Mouse (Mus musculus): Measurements from ENCODE around the gene Snhg11. TPM values are rescaled to one million over a fixed set of nuclear protein-coding genes. Genes with fewer than 3 reads are reported as not detected.

The Snhg11 gene
- 6.1 and 6.2 TPM in 2 replicates for polyA plus RNA-seq (2015; fragmentation: Nextera tagmentation; extraction: Ambion mirVana)

DNA sequence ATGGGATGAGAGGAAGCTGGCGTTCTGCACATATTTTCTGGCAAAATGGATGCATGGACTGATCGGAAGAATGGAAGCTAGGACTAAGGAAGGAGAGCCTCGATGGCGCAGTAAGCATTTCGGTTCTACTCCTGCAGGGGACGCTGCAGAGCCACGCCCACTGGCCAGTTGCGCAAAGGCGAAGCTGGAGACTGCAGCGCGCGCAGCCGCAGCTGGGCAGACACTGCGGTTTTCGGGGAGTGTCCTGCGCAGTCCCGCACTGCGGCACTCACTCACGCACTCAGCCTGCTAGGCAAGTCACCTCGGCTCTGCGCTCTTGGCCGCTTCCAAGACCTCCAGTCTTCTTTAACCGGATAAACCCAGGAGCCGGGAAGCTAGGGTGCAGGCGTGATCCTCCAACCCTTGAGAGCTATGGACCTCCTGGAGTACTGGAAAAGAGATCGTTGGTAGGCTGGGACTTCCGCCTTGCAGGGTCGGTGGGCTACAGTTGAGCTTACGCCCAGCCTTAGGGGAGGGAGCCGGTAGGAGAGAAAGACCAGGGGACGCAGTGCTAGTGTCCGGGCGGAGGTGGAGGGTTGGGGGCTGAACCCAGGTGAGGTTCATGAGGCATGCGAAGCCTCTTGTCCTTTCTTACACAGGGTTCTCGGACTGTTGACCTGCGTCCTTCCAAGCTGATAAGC is at the start of gene Snhg11:
Gene Snhg11 (plus strand): TSS at position 196 of the 680 bp plus-strand sequence.
- peak; percentile 70 for TF ChIP-seq CTCF (IDR thresholded peaks at IDR 0.05)
- no peak for TF ChIP-seq EP300 (IDR thresholded peaks at IDR 0.05)
- peak within 1 kb of the TSS; percentile 48 for H3K4me2 ChIP-seq (replicated peaks; ENCODE audit: low read depth, low read length)
- H3K27ac ChIP-seq (ENCODE audit: low read length): no peak within 1 kb of the TSS
- ATAC-seq (peak; percentile 18; the same call in 1 of the 2 replicates), DNase-seq (ENCODE audit: low spot score) (peak; percentile 68)
- H3K9me3 ChIP-seq (ENCODE audit: low read length): no peaks in the 10 kb centered on the region
- H3K4me3 ChIP-seq (ENCODE audit: low read depth, low read length): peak within 1 kb of the TSS; percentile 16; the same call in 1 of the 2 replicates
- no peak within 1 kb of the TSS for H3K9ac ChIP-seq (replicated peaks; ENCODE audit: low read depth)
- H3K27me3 ChIP-seq (replicated peaks; ENCODE audit: insufficient read depth, low read length): peaks cover 6% of the 10 kb centered on the region; the same call in 1 of the 2 replicates
- H3K4me1 ChIP-seq (ENCODE audit: insufficient read depth, low read depth, low read length): peaks cover 4% of the 10 kb centered on the region; the same call in 1 of the 2 replicates
- under 1% methylated on average over 36 of the region's 36 CpGs for WGBS
- no peaks in the 10 kb centered on the region for H3K36me3 ChIP-seq (ENCODE audit: insufficient read depth, low read length)

DNA sequence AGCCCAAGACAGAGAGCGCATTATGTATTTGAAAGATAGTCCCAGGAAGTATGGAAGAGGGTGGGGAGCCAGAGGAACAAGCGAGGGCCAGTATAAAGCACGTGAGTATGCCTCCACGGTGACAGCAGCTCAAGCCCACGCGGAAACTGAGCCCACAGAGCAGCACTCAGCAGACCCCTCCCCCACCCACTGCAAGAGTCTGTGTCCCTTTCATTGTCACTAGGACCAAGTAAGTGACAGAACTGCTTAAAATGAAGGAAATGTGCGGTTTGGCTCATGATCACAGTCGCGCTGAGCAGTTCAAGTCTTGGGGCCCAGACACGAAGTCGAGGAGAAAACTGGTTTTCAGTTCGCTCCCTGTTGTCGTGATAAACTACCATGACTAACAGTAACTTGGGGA is 41.1 kb upstream of the Snhg11 start:
- Histone ChIP-seq H3K4me2 (replicated peaks; ENCODE audit: low read depth, low read length) (no peak overlapping the region), H3K27me3 (replicated peaks; ENCODE audit: insufficient read depth, low read length) (no peaks in the 10 kb centered on the region), H3K27ac (ENCODE audit: low read length) (no peak overlapping the region), H3K9me3 (ENCODE audit: low read length) (no peaks in the 10 kb centered on the region), H3K4me3 (ENCODE audit: low read depth, low read length) (no peak overlapping the region), H3K4me1 (ENCODE audit: insufficient read depth, low read depth, low read length) (no peaks in the 10 kb centered on the region), H3K36me3 (ENCODE audit: insufficient read depth, low read length) (no peaks in the 10 kb centered on the region), H3K9ac (replicated peaks; ENCODE audit: low read depth) (no peak overlapping the region)
- DNase-seq (ENCODE audit: low spot score): no peak
- no peak for TF ChIP-seq EP300 (IDR thresholded peaks at IDR 0.05)
- TF ChIP-seq CTCF (IDR thresholded peaks at IDR 0.05): no peak
- no peak for ATAC-seq
- WGBS: 81% methylated on average over 13 of the region's 13 CpGs

DNA sequence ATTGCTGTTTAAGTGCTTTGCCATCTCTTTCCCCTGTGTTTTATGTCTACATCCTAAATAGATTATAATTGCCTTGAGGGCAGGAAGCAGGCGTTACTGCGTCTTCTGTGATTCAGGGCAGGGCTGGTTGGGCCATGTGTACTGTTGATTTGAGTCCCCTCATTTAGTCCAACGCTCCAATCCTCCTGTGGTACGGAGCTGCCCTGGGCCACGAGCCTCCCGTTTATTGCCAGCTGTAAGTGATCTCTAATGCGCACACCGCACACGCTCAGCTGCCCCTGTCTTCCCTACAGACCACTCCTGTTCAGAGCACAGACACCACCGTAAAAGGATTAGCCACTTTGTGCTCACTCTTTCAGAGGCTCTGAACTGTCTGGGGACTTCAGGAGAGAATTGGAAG is 37.7 kb upstream of the Snhg11 start:
- H3K9ac ChIP-seq (replicated peaks; ENCODE audit: low read depth): no peak overlapping the region
- no peak overlapping the region for H3K4me2 ChIP-seq (replicated peaks; ENCODE audit: low read depth, low read length)
- no peaks in the 10 kb centered on the region for H3K4me1 ChIP-seq (ENCODE audit: insufficient read depth, low read depth, low read length)
- no peak overlapping the region for H3K4me3 ChIP-seq (ENCODE audit: low read depth, low read length)
- no peaks in the 10 kb centered on the region for H3K36me3 ChIP-seq (ENCODE audit: insufficient read depth, low read length)
- TF ChIP-seq EP300 (IDR thresholded peaks at IDR 0.05): no peak
- no peak for TF ChIP-seq CTCF (IDR thresholded peaks at IDR 0.05)
- H3K27me3 ChIP-seq (replicated peaks; ENCODE audit: insufficient read depth, low read length): no peaks in the 10 kb centered on the region
- H3K9me3 ChIP-seq (ENCODE audit: low read length): no peaks in the 10 kb centered on the region
- H3K27ac ChIP-seq (ENCODE audit: low read length): no peak overlapping the region
- DNase-seq (ENCODE audit: low spot score) (no peak), ATAC-seq (no peak)
- whole genome bisulfite sequencing: 75% methylated on average over 10 of the region's 10 CpGs

DNA sequence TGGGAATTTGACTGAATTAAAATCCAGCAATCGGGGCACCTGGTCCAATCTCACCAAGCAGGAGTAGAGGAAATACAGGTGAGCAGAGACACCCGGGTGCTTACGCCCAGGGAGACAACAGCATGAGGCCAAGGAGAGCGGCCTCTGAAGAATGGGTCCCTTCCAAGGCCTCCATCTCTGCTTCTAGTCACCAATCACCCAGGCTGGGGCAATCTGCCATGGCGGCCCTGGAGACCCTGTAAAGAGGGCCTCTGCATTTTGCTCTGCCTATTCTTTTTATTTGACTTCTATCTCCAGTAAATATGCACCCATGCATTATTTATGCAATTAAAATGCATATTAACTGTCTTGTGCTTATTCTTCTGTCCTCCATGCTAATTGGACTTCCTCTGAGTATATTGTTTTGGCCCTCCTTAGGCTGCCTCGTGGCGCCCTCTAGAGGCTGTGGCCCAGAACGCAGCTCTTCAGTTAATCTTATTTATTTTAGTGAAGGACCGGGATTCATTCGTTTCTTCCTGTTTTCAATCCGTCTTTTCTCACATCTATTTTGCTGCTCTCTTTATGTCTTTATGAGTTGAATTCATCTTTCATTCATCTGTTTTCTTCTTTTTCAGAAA is 35.4 kb upstream of the Snhg11 start:
- WGBS: 36% methylated on average over 11 of the region's 11 CpGs
- H3K9me3 ChIP-seq (ENCODE audit: low read length): no peaks in the 10 kb centered on the region
- TF ChIP-seq EP300 (IDR thresholded peaks at IDR 0.05): no peak
- TF ChIP-seq CTCF (IDR thresholded peaks at IDR 0.05): peak; percentile 92
- no peaks in the 10 kb centered on the region for H3K4me1 ChIP-seq (ENCODE audit: insufficient read depth, low read depth, low read length)
- no peak overlapping the region for H3K9ac ChIP-seq (replicated peaks; ENCODE audit: low read depth)
- no peak overlapping the region for H3K4me2 ChIP-seq (replicated peaks; ENCODE audit: low read depth, low read length)
- no peaks in the 10 kb centered on the region for H3K27me3 ChIP-seq (replicated peaks; ENCODE audit: insufficient read depth, low read length)
- DNase-seq (ENCODE audit: low spot score) (peak; percentile 78), ATAC-seq (no peak)
- no peak overlapping the region for H3K27ac ChIP-seq (ENCODE audit: low read length)
- H3K36me3 ChIP-seq (ENCODE audit: insufficient read depth, low read length): no peaks in the 10 kb centered on the region
- H3K4me3 ChIP-seq (ENCODE audit: low read depth, low read length): no peak overlapping the region

DNA sequence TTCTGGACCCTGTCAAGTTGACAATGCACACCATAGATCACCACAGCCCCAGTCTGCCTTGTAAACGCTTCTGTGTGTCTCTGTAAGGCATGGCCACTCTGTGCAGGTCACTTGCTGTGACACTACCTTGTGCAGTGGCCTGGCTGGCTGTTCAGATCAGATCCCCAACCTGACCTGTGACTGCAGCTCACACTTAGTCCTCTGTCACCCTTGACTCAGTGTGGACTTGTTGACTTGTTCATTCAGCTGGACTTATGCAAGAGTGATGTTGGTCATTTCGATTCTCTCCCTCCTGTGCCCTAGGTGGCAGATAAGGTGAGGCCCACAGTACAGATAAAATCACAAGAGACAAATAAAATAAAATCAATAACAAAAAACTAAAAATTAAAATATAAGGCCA is 34.1 kb upstream of the Snhg11 start:
- no peaks in the 10 kb centered on the region for H3K4me1 ChIP-seq (ENCODE audit: insufficient read depth, low read depth, low read length)
- no peaks in the 10 kb centered on the region for H3K9me3 ChIP-seq (ENCODE audit: low read length)
- no peak overlapping the region for H3K4me2 ChIP-seq (replicated peaks; ENCODE audit: low read depth, low read length)
- no peaks in the 10 kb centered on the region for H3K36me3 ChIP-seq (ENCODE audit: insufficient read depth, low read length)
- no peak overlapping the region for H3K27ac ChIP-seq (ENCODE audit: low read length)
- ATAC-seq: no peak
- no peaks in the 10 kb centered on the region for H3K27me3 ChIP-seq (replicated peaks; ENCODE audit: insufficient read depth, low read length)
- TF ChIP-seq EP300 (IDR thresholded peaks at IDR 0.05): no peak
- TF ChIP-seq CTCF (IDR thresholded peaks at IDR 0.05): no peak
- DNase-seq (ENCODE audit: low spot score): no peak
- no peak overlapping the region for H3K4me3 ChIP-seq (ENCODE audit: low read depth, low read length)
- no peak overlapping the region for H3K9ac ChIP-seq (replicated peaks; ENCODE audit: low read depth)
- 59% methylated on average over 2 of the region's 2 CpGs for WGBS

DNA sequence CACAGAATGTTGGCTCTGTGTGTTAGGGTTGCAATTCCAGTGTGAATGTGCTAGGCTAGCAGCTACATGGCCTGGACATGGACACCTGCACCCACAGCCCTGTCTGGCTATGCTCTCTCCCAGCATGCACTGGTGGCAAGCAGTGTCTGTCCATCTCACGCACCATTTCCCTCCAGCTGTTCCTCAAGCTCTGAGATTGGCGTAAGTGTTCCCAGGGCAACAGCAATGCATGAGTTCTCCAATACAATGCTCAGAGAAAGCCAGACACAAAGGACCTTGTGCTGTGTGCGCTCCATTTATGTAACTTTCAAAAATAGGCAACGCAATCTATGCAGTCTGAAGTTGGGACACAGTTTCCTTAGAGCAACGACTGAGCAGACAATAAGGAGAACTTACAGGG is 31.9 kb upstream of the Snhg11 start:
- no peak for DNase-seq (ENCODE audit: low spot score)
- 80% methylated on average over 5 of the region's 5 CpGs for WGBS
- TF ChIP-seq CTCF (IDR thresholded peaks at IDR 0.05) (no peak), EP300 (IDR thresholded peaks at IDR 0.05) (no peak)

More for the DNA sequence above, 31.9 kb upstream of the Snhg11 start:
- ATAC-seq: no peak
- Histone ChIP-seq H3K27ac (ENCODE audit: low read length) (no peak overlapping the region), H3K4me3 (ENCODE audit: low read depth, low read length) (no peak overlapping the region), H3K4me2 (replicated peaks; ENCODE audit: low read depth, low read length) (no peak overlapping the region), H3K9ac (replicated peaks; ENCODE audit: low read depth) (no peak overlapping the region), H3K9me3 (ENCODE audit: low read length) (no peaks in the 10 kb centered on the region), H3K27me3 (replicated peaks; ENCODE audit: insufficient read depth, low read length) (no peaks in the 10 kb centered on the region), H3K36me3 (ENCODE audit: insufficient read depth, low read length) (no peaks in the 10 kb centered on the region), H3K4me1 (ENCODE audit: insufficient read depth, low read depth, low read length) (no peaks in the 10 kb centered on the region)

Measured in lung, postnatal 0 days (tissue).